Mouse (Mus musculus): Measurements from ENCODE around the gene a. TPM values are rescaled to one million over a fixed set of nuclear protein-coding genes. Genes with fewer than 3 reads are reported as not detected.
"Not testable (repeated sequence)": the region's sequence is repeated elsewhere in the genome, so short reads cannot be mapped to it uniquely, and the experiment has no call there.

Gene a
- total RNA-seq, 2 experiments from 2014 or later: not detected

DNA sequence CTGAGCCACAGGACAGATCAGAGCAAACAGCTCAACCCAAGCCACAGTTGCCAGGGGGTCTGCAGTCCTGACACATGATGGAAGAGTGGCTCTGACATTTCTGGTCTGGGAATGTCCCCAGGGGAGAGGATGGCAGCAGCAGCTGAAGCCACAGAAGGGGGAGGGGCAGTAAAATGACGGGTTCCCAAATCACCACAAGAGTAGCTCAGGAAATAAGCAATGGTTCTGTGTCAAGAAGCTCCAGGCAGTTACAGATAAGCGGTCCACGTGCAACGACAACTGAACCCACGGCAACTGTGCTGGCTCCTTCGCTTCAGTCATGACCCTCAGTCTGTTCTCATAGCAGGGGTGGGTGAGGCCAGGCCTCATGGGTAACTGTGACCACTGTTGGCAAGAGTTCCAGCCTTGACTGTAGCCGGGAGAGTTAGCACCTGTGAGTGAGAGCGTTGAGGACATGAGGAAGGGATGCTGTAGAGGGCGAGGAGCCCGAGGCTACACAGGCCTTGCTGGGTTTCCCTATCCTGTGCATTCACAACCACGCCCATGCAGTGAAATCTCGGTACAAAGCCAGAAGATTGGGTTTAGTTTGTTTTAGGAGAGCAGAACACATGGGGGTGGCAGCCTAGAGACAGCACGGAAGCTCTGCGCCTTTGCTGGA is 178.7 kb downstream of the a start:
- not testable (repeated sequence) for ATAC-seq (ENCODE audit: poor library complexity, severe bottlenecking)

DNA sequence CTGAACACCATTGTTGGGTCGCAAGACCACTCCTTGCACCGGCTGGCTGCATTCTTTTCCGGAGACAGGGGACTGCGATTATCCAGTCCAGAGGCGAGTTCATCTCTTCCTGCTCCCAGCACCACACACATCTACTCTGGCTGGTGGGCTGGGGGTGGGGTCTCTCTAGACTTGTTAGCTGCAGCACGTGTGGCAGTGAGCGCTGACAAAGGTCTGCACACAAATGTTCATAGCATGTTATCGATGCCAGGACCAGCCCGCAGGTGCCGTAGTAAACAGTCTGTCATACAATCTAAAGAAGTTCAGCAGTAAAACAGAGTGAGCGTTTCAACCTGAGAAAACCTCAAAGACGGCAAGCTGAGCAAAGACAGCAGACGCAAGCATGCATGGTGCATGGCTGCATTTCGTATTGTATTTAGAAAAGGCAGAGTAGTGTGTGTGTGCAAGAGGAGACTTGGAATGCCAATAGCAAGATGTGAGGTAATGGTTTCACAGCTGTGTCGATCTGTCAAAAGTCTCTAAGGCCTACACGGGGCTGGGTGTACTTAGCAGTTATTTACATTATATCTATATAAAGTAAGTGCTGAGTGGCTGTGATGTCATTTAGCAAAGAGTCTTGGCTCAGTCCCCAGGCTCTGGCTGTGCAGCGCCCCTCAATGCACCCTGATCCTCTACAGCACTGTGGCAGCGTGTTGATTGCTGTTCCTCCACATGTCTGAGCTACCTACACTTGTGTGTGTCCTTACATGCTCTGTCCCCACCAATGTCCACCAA is 180.9 kb downstream of the a start:
- no peak for ATAC-seq (ENCODE audit: poor library complexity, severe bottlenecking)

GRCm38 (mm10) chr2:154972981-154973380 is 181.8 kb downstream of the a start:
- no peak for ATAC-seq (ENCODE audit: poor library complexity, severe bottlenecking)

GRCm38 (mm10) chr2:154986609-154987008 is 195.4 kb downstream of the a start:
- no peak for ATAC-seq (ENCODE audit: poor library complexity, severe bottlenecking)

- ATAC-seq (ENCODE audit: poor library complexity, severe bottlenecking): no peak
Measured at GRCm38 (mm10) chr2:154991411-154991810, 200.2 kb downstream of the a start.

GRCm38 (mm10) chr2:154992083-154992482 is 200.9 kb downstream of the a start:
- ATAC-seq (ENCODE audit: poor library complexity, severe bottlenecking): no peak

GRCm38 (mm10) chr2:155005491-155005890 is 214.3 kb downstream of the a start:
- ATAC-seq (ENCODE audit: poor library complexity, severe bottlenecking): no peak

- ATAC-seq (ENCODE audit: poor library complexity, severe bottlenecking): peak; percentile 51
Measured at GRCm38 (mm10) chr2:155011086-155011656, 220.0 kb downstream of the a start.

- ATAC-seq (ENCODE audit: poor library complexity, severe bottlenecking): no peak
Measured at GRCm38 (mm10) chr2:155012991-155013390, 221.8 kb downstream of the a start.

- ATAC-seq (ENCODE audit: poor library complexity, severe bottlenecking): not testable (repeated sequence)
Measured at GRCm38 (mm10) chr2:155016751-155017150, 225.5 kb downstream of the a start.

- ATAC-seq (ENCODE audit: poor library complexity, severe bottlenecking): not testable (repeated sequence)
Measured at GRCm38 (mm10) chr2:155018251-155018755, 227.1 kb downstream of the a start, which contains the start of gene Gm14226. Gene Gm14226, plus strand, starts transcription at chr2:155018266.

DNA sequence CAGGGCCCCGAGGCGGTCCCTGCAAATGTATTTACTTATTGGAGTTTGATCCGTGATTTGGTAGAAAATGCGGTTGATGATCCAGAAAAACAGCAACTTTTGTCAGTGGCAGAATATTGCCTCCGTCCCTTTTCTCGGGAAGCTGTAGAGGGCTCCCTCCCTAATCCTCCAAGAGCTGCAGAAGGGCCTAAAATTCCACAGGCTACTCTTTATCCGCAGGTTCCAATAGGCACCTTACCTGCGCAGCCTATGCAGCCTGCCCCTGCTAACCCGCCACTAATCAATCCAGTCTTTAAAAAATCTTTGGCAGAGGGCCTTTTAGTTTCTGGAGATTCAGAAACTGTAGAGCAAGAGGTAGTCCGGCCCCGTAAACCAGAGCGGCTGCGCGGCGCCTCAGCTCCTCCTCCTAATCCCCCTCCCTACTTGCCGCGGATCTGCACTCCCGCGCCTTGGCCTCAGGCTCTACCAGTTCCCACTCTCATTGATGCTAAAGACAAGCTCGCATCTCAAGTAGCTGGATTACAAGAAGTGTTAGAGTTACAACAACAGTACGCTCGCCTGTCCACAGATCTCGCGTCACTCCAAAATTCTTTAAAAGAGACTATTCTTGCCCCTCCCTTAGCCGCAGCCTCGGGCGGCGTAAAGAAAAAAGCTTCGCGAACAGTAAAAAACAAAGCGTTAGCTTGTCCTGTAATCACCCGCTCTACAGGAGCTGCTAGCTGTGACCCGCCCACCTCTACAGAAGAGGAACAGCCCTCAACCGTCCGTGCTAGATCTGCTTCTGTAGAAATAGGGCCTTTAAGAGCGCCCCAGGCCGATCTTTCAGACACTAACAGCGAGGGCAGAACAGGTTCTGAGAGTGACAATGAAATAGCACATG is 227.8 kb downstream of the a start:
- peak; percentile 96 for ATAC-seq (ENCODE audit: poor library complexity, severe bottlenecking)

DNA sequence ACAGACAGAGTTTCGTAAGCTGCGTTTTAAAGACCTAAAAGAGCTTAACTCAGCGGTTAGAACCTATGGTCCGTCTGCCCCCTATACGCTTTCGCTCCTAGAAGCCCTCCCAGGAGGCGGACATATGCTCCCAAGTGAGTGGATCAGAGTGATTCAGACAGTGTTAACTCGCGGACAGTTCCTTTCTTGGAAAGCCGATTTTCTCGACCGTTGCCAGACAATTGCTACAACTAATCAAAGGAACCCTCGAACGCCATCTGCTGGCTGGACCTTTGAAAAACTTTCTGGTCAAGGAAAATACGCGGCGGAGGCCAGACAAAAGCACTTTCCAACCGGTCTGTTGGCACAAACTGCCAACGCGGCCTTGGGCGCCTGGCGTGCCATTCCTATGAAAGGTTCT is 228.5 kb downstream of the a start:
- ATAC-seq (ENCODE audit: poor library complexity, severe bottlenecking): peak; percentile 83

- ATAC-seq (ENCODE audit: poor library complexity, severe bottlenecking): not testable (repeated sequence)
Measured at GRCm38 (mm10) chr2:155020247-155020826, 229.1 kb downstream of the a start.

DNA sequence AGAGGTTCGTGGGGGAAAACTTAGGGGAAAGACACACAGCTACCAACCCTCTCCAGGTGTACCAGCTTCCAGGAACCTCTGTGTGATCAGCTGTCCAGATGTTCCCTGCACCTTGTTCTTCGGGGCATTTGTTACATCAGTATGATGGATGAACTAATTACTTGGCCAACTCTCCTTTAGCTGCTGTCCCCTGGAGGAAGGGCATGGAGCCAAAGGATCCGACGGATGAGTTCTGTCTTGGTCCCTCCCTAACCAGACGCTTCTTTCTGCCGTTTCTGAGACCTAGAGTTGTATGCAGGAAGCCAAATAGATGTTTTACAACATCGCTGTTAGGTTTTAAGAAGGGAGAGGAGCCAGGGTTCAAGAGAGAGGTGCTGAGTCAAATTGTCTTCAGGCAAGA is 239.6 kb downstream of the a start:
- no peak for ATAC-seq (ENCODE audit: poor library complexity, severe bottlenecking)

DNA sequence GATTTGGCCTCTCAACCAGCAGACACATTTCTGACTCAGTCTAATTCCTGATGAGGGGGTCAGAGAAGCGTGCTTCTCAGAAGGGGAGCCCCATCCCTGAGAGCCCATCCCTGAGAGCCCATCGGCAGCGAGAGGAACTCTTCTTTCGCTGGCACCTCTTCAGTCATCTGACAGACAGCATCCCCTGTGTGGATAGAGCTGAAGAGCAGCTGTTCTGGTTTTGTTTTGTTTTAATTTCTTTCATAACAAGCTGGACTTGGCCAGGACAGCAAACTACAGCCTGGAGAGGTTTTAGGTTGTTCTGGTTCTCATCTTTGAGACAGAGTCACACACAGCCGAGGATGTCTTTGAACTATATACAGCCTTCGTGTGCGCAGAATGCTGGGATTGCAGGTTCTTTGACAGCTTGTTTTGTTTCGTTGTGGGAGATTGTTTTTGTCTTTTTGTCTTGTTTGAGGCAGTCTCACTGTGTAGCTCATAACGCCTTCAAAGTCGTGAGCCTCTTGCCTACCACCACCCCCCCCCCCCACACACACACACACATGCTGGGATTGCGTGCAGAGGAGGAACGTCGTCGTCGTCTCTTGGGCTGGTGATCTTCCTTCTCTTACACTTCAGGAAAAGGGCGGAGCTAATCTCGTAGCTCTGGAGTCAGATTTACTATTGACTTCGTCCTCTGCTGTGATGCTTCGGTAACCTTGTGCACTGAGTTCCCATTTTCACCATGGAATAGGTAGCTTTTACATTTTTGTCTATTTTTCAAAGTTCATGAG is 241.9 kb downstream of the a start:
- ATAC-seq (ENCODE audit: poor library complexity, severe bottlenecking): no peak

DNA sequence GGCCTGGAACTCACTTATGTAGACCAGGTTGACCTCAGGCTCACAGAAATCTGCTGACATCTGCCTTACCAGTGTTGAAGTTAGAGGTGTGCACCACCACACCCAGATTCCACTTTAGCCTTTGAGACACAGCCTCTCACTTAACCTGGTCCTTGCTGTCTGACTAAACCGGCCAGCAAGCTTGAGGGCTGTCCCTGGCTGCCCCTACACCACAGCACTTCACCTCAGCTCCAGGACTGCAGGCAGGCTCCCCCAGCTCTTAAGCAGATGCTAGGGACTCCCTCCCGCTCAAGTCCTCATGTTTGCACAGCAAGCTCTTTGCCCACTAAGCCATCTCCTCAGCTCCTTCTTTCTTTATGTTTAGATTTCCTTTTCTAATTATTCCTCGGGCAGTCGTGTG is 248.8 kb downstream of the a start:
- ATAC-seq (ENCODE audit: poor library complexity, severe bottlenecking): no peak

DNA sequence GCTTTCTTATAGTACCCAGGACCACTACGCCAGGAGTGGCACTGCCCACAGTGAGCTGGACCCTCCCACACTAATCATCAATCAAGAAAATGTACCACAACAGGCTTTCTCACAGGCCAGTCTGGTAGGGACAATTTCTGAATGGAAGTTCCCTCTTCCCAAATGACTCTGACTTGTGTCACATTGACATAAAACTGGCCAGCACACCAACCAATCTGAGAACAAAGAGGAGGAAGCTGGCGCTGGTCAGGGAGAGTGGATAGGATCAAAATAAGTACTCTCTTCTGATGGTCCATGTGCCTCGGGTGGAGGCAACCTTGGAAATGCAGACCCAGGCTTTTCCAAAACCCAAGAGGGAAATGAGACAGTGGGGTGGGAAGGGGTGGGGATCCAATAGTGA is 253.3 kb downstream of the a start:
- no peak for ATAC-seq (ENCODE audit: poor library complexity, severe bottlenecking)

DNA sequence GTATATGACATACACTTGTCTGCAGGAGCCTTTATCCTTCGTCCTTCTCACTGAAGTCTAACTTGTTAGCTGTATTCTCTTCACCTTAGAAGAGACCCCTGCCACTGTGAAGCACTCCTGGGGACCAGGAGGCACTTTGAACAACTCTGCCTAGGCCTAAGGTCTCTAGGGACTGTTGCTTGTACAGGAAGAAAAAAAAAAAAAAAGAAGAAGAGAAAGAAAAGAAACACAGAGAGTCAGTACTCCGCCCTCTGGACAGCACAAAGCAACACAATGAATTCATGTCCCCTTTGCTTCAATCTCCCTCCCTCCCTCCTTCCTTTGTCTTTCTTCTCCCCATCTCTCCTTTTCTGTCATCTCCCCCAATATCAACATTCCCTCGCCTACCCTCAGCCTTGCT is 253.9 kb downstream of the a start:
- no peak for ATAC-seq (ENCODE audit: poor library complexity, severe bottlenecking)

GRCm38 (mm10) chr2:155046803-155047202 is 255.6 kb downstream of the a start:
- peak; percentile 43; the same call in 1 of the 2 replicates for ATAC-seq (ENCODE audit: poor library complexity, severe bottlenecking)

All from megakaryocyte, adult 5-6 weeks (primary cell).